Mouse (Mus musculus): Measurements from ENCODE around the gene Cbarp.
A peak's percentile ranks its signal among the peaks of the same experiment; 100 is the strongest.

Cbarp gene

GRCm38 (mm10) chr10:80140666-80141035 is at the start of gene Cbarp:
Gene Cbarp, minus strand, starts transcription at chr10:80140835.
- no peak for DNase-seq (ENCODE audit: low read depth, low spot score)

- no peak for DNase-seq (ENCODE audit: low read depth, low spot score)
Measured at GRCm38 (mm10) chr10:80189999-80190398, 49.4 kb upstream of the Cbarp start.

- DNase-seq (ENCODE audit: low read depth, low spot score) = no peak
Measured at GRCm38 (mm10) chr10:80188453-80189024, 47.9 kb upstream of the Cbarp start.

GRCm38 (mm10) chr10:80187739-80188138 is 47.1 kb upstream of the Cbarp start:
- no peak for DNase-seq (ENCODE audit: low read depth, low spot score)

- DNase-seq (ENCODE audit: low read depth, low spot score) = no peak
Measured at GRCm38 (mm10) chr10:80186649-80187048, 46.0 kb upstream of the Cbarp start.

DNA sequence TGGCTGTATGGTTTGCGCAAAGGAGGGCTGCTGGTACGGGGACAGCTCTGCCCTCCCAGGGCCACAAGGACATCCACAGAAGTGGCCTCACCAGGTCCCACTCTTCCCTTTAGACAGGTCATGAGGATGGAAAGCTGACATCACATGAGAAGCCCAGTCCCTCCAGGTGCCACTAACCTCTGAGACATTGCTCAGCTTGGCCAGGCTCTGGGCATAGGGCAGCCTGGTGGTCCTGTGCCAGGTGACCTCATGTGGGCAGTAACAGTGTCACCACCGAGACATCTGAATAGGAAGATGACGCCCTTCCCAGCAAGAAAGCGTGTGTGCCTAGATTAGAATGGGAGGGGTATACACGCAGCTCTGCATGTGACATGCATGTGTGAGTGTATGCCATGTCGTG is 41.9 kb upstream of the Cbarp start:
- no peak for DNase-seq (ENCODE audit: low read depth, low spot score)

GRCm38 (mm10) chr10:80180823-80181222 is 40.2 kb upstream of the Cbarp start:
- no peak for DNase-seq (ENCODE audit: low read depth, low spot score)

GRCm38 (mm10) chr10:80180288-80180687 is 39.7 kb upstream of the Cbarp start:
- DNase-seq (ENCODE audit: low read depth, low spot score) = no peak

DNA sequence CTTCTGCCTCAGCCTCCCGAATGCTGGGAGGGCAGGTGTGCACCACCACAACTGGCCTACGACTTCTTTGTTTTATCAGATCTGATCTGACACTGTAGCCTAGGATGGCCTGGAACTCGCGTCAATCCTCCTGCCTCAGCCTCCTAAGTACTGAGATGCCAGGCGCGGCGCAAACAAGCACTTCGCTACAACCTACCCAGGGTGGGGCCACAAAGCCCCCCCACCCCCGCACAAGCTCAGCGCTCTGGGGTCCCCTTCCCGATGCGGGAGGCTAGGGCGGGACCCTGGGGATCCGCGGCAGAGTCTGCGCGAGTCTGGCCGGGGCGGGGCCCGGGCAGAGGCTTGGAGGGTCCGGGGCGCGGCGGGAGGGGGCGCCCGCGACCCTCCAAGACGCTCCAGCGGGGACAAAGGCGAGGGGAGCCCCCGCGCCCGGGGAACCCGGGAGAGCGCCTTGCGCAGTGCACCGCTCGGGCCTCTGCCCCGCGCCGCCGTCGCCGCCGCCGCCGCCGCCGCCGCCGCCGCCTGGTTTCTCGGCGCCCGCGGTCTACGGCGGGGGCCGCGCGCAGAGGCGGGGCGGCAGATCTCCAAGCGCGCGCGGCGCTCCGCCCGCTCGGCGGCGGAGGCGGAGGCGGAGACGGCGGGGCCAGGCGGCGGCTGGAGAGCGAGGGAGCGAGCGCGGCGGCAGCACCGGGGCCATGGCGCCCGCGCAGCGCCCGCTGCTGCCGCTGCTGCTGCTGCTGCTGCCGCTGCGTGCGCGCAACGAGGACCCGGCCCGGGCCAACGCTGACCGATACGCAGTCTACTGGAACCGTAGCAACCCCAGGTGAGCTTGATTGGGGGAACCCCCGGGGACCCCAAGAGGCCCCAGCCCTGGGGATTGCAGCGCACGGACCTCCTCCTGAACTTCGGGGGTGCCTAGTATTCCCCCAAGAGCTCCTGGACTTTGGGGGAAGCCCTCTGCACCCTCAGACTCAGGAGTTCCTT is 38.7 kb upstream of the Cbarp start, which contains the start of gene Efna2:
Efna2 (plus strand) TSS at position 415 of the 984 bp plus-strand sequence.
- DNase-seq (ENCODE audit: low read depth, low spot score) = no peak

DNA sequence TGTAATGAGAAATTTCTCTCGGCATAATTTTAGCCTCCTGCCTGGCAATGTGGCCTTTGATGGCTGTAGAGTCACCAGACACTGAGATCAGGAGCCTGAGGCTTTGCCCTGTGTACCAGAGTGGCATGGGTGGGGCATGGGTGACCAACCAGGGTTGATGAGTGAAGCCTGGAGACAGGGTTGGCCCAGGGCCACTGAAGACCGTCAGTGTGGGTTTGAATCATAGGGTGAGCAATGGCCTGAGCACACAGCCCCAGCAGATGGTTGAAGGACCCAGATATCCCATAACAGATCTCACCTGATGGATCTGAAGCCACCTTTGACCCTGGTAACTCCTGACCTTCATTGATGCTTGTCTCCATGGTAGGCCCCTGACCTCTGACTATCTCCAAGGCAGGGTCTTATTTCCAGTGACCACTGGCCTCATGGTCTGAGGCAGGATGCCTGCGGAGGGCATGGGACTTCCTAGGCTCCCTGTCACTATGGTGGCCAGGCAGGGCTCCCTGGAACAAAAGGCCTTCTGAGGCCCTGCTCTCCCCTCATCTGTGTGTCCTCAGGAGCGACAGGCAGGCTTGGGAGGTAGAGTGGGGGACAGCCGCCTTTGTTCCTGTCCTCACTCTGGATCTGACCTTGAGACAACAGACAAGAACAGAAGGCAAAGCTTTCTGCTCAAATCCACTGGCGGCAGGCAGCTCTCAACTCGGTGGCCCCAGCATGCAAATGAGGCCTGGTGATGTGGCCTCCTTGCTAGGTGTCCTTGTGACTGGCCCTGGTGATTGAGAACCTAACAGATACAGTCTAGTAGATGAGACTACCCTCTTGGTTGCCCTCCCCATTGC is 37.0 kb upstream of the Cbarp start:
- DNase-seq (ENCODE audit: low read depth, low spot score) = no peak

DNA sequence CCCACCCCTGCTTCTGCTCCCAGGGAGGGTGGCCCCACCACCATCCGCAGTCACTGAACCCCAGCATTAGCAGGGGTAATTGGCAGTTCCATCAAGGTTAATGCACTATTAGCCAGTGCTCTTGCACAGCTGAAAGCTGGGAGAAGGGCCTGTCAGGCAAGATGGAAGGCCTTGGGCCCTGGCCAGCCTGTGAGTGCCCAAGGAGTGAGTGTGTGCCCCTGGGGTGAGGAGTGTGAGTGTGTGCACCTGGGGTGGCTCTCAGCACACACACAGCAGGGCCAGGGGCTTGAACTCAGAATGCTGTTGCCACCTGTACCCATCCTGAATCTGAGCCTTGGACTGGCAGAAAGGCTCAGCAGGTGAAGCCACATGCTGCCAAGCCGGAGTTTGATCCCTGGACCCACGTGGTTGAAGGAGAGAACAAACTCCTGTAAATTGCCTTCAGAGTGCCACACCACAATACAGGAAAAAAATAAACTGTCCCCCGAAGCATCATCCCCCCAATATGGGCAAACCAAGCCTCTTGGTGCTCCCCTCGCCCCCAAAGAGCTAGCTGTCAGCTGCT is 35.7 kb upstream of the Cbarp start:
- no peak for DNase-seq (ENCODE audit: low read depth, low spot score)

- no peak for DNase-seq (ENCODE audit: low read depth, low spot score)
Measured at GRCm38 (mm10) chr10:80175536-80176269, 35.1 kb upstream of the Cbarp start.

- DNase-seq (ENCODE audit: low read depth, low spot score) = no peak
Measured at GRCm38 (mm10) chr10:80174705-80175104, 34.1 kb upstream of the Cbarp start.

DNA sequence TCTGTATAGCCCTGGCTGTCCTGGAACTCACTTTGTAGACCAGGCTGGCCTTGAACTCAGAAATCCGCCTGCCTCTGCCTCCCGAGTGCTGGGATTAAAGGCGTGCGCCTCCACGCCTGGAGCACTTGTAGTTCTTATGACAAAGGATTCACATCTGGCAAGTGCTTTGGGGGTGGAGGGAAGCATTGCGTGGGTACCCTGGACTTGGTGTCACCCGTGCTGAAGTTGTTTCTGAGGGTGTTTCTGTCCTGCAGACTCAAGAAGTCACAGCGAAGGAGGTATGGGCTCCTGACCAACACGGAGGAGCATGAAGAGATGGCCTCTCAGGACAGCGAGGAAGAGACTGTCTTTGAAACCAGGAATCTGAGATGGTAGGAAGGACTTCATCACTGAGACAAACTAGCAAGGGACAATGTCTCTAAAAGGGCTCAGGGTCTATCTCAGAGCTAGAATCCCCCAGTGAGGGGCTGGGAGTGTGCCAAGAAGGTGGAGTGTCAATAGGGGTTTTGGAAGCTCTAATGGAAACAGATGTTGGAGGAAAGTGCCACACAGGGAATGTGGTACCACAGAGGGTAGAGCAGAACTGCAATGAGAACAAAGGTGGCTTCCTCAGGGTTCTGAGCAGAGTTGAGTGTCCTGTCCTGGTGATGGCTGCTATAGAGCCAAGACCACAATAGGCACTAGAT is 33.5 kb upstream of the Cbarp start:
- DNase-seq (ENCODE audit: low read depth, low spot score) = no peak

DNA sequence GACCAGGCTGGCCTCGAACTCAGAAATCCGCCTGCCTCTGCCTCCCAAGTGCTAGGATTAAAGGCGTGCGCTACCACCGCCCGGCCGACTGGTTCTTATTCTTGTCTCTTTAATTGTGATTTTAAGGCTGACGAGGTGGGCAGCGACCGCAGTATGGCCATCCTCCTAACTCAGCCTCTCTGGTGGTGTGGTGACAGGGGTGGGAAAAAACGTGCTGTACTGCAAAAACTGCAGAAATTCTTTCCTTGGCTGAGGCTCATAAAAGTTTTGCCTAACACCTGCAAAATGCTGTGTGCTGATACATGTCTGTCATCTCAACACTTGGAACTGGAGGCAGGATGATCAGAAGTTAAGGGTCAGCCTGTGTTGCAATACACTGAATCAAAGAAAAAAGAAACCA is 32.7 kb upstream of the Cbarp start:
- DNase-seq (ENCODE audit: low read depth, low spot score) = no peak

- peak; percentile 88 for DNase-seq (ENCODE audit: low read depth, low spot score)
Measured at GRCm38 (mm10) chr10:80172527-80173292, 32.1 kb upstream of the Cbarp start, which contains the start of gene 1600002K03Rik. Gene 1600002K03Rik, plus strand, starts transcription at chr10:80172944.

- DNase-seq (ENCODE audit: low read depth, low spot score) = no peak
Measured at GRCm38 (mm10) chr10:80171760-80172526, 31.3 kb upstream of the Cbarp start.

GRCm38 (mm10) chr10:80171252-80171651 is 30.6 kb upstream of the Cbarp start:
- no peak for DNase-seq (ENCODE audit: low read depth, low spot score)

DNA sequence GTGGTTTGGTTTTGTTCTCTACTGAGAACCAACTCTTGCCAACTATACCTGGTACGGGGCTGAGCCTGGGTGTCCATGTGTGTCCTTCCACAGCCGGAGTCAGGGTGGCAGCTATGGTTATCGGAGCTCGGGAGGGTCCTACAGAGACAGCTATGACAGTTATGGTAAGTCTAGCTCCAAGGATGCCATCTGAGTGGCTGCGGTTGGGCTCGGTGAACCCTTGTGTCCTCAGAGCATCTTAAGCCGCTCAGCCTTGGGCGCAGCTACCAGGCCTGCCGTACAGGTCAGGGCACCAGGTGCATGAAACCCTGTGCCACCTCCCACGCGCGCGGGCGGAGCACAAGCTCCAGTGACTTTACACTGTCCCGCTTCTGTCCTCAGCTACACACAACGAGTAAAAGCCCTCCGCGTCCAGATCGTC is 30.0 kb upstream of the Cbarp start:
- DNase-seq (ENCODE audit: low read depth, low spot score) = no peak

Measured in skeletal muscle tissue, adult 2 months (tissue).